Mouse (Mus musculus) myocyte (in vitro differentiated cells): ENCODE results near the gene Mast4. TPM values are rescaled to one million over a fixed set of nuclear protein-coding genes. Genes with fewer than 3 reads are reported as not detected.

Experiments
- H3K27me3 ChIP-seq: one replicate; pipeline ENCODE4 v1.6.1; 2011; ENCODE audit not compliant: control insufficient read depth, insufficient read depth, insufficient read length
- H3K36me3 ChIP-seq: one replicate; pipeline ENCODE4 v1.6.1; 2011; ENCODE audit not compliant: control insufficient read depth, insufficient read depth
- H3K4me2 ChIP-seq: one replicate; pipeline ENCODE4 v1.6.1; 2011; ENCODE audit warnings: low read depth, control low read depth
- H3K4me3 ChIP-seq: one replicate; pipeline ENCODE4 v1.5.1; 2011; ENCODE audit warnings: mild to moderate bottlenecking, control low read depth, moderate library complexity
- H3K79me2 ChIP-seq: one replicate; pipeline ENCODE4 v1.6.1; 2011; ENCODE audit not compliant: control insufficient read depth, insufficient read depth
- H3ac ChIP-seq: one replicate; pipeline ENCODE4 v1.6.1; 2011; ENCODE audit not compliant: control insufficient read depth, insufficient read length
- CEBPB ChIP-seq: IDR thresholded peaks from 2 replicates; pipeline ENCODE4 v1.6.1; 2011; ENCODE audit warnings: mild to moderate bottlenecking, moderate library complexity; ENCODE audit not compliant: poor library complexity, insufficient read depth, severe bottlenecking
- E2F4 ChIP-seq: IDR thresholded peaks from one replicate; pipeline ENCODE4 v1.6.1; 2011; ENCODE audit warnings: mild to moderate bottlenecking, control low read depth, moderate library complexity; ENCODE audit not compliant: insufficient read depth
- MAX ChIP-seq: IDR thresholded peaks from one replicate; pipeline ENCODE4 v1.6.1; 2011; ENCODE audit warnings: low read depth, mild to moderate bottlenecking, control low read depth
- MYOD1 ChIP-seq, 3 experiments: IDR thresholded peaks; one replicate each; pipeline ENCODE4 v1.6.1; 2011; ENCODE audit warnings: control low read depth in 2 of 3, low read depth in 2 of 3, mild to moderate bottlenecking in 2 of 3, moderate library complexity in 1 of 3; ENCODE audit not compliant: insufficient read length in 2 of 3, control insufficient read depth in 1 of 3
- MYOG ChIP-seq, 3 experiments: IDR thresholded peaks; one replicate each; pipeline ENCODE4 v1.6.1; 2011; ENCODE audit warnings: control low read depth in 2 of 3, low read depth in 2 of 3, mild to moderate bottlenecking in 2 of 3; ENCODE audit not compliant: insufficient read length in 2 of 3, control insufficient read depth in 1 of 3, insufficient read depth in 1 of 3
- POLR2A ChIP-seq: IDR thresholded peaks from one replicate; pipeline ENCODE4 v1.6.1; 2011; ENCODE audit warnings: low read depth, mild to moderate bottlenecking, control low read depth, moderate library complexity; ENCODE audit not compliant: insufficient read length
- POLR2AphosphoS2 ChIP-seq: IDR thresholded peaks from one replicate; pipeline ENCODE4 v1.6.1; 2011; ENCODE audit warnings: low read depth, control low read depth; ENCODE audit not compliant: insufficient read length
- REST ChIP-seq: IDR thresholded peaks from one replicate; pipeline ENCODE4 v1.6.1; 2011; ENCODE audit warnings: mild to moderate bottlenecking, control low read depth, moderate library complexity; ENCODE audit not compliant: insufficient read depth, insufficient read length
- SRF ChIP-seq: IDR thresholded peaks from one replicate; pipeline ENCODE4 v1.6.1; 2011; ENCODE audit warnings: low read depth; ENCODE audit not compliant: control insufficient read depth, insufficient read length
- TCF12 ChIP-seq: IDR thresholded peaks from one replicate; pipeline ENCODE4 v1.6.1; 2011; ENCODE audit warnings: mild to moderate bottlenecking, control low read depth; ENCODE audit not compliant: poor library complexity, insufficient read depth, severe bottlenecking
- TCF3 ChIP-seq: IDR thresholded peaks from one replicate; pipeline ENCODE4 v1.6.1; 2011; ENCODE audit warnings: low read depth, control low read depth; ENCODE audit not compliant: insufficient read length
- USF1 ChIP-seq: IDR thresholded peaks from one replicate; pipeline ENCODE4 v1.6.1; 2011; ENCODE audit warnings: low read depth, mild to moderate bottlenecking, control low read depth, moderate library complexity
- polyA plus RNA-seq: library from polyadenylated mRNA; unstranded; fragments of >200 nt; fragmentation: generic; extraction: Trizol; gene quantifications from one replicate; pipeline ENCODE4 v1.2.1, GENCODE M21; 2012; ENCODE audit warnings: missing spikeins

Gene Mast4
- polyA plus RNA-seq, 1 experiment = 15.0 TPM

DNA sequence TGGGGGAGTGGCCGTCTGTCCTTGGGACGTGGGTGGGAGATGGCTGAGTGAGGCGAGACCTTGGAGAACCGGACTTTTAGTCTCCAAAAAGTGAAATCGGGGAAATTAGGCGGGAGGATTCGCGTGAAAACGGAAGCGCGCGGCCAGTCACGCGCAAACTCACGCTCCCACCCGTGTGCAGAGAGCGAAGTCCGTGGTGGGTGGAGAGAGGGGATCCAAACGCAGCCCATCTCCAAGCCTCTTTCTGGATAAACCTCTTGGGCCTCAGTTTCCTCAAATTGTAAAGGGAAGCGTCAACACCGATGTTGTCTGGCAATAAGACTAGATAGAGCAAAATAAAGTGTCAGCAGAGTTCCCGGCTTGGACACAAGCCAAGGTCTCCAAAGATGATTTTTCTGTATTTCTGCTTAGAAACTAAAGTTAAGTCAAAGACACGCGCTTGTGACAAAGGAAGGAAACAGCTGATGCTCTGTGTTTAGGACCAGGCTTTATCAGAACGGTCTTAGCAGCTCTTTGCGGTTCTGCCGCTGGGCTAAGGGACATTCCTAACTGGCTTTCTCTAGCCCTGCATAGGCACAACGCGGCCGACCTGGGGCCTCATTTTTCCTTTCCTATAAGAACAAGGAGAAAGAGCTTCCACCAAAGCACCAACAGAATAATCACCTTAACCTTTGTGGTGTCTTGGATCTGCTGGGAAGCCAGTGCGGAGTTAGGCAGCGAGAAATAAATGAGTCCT, 594 bp upstream of the Mast4 start:
- Histone ChIP-seq H3ac (peak overlapping the region; percentile 63), H3K36me3 (peaks cover 4% of the 10 kb centered on the region), H3K27me3 (no peaks in the 10 kb centered on the region), H3K4me3 (peak overlapping the region; percentile 83), H3K4me2 (peak overlapping the region; percentile 90), H3K79me2 (peaks cover 39% of the 10 kb centered on the region)
- no peak for TF ChIP-seq TCF12
- no peak for TF ChIP-seq USF1
- TF ChIP-seq POLR2AphosphoS2 = no peak
- TF ChIP-seq REST = no peak
- TF ChIP-seq MYOD1 (IDR thresholded peaks at IDR 0.05; ENCODE audit: control insufficient read depth in 1 of 3, insufficient read length in 2 of 3, low read depth in 2 of 3) = no peak
- TF ChIP-seq POLR2A = no peak
- no peak for TF ChIP-seq E2F4
- no peak for TF ChIP-seq TCF3
- no peak for TF ChIP-seq MYOG (IDR thresholded peaks at IDR 0.05; ENCODE audit: control insufficient read depth in 1 of 3, insufficient read depth in 1 of 3, insufficient read length in 2 of 3, low read depth in 2 of 3)
- no peak for TF ChIP-seq CEBPB
- no peak for TF ChIP-seq SRF
- no peak for TF ChIP-seq MAX

DNA sequence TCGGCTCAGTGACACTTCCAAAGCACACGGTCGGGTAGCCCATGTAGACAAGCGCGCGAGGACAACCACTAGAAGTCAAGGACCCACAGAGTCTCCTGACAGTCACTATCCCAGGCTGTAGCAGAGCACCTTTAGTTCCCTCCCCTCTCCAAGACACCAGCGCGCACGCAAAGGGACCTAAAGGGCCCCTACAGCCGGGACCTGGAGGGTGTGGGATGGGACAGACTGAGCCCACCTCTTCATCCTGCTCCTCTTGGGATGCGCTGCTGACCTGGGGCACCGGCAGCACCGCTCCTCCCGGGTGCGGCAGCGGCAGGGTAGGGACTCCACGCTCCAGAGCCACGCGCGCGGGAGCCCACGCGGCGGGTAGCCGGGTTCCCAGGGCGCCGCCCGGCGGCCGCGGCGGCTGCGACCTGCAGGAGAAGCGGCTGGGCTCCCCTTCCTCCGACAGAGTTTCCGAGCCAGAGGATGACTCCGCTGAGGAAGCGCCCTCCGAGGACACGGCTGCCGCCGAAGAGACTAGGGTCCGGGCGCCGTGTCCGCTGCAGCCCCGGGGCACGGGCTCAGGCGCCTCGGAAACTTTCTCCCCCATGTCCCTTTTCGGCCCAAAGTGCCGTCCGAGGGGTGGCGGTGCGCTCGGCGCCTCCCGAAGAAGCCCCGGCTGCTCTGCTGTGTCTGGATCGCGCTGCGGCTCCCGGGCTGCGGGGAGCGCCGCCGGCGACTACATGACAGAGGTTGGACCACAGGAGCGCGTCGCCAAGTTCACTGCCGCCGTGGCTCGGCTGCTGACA, 501 bp downstream of the Mast4 start:
- Histone ChIP-seq H3K36me3 (peaks cover 4% of the 10 kb centered on the region), H3K4me3 (peak overlapping the region; percentile 83), H3ac (peak overlapping the region; percentile 63), H3K27me3 (no peaks in the 10 kb centered on the region), H3K79me2 (peaks cover 50% of the 10 kb centered on the region), H3K4me2 (peak overlapping the region; percentile 90)
- TF ChIP-seq MYOD1 (IDR thresholded peaks at IDR 0.05; ENCODE audit: control insufficient read depth in 1 of 3, insufficient read length in 2 of 3, low read depth in 2 of 3) (no peak), TCF3 (no peak), SRF (no peak), E2F4 (no peak), REST (no peak), POLR2A (peak; percentile 26), USF1 (no peak)

DNA sequence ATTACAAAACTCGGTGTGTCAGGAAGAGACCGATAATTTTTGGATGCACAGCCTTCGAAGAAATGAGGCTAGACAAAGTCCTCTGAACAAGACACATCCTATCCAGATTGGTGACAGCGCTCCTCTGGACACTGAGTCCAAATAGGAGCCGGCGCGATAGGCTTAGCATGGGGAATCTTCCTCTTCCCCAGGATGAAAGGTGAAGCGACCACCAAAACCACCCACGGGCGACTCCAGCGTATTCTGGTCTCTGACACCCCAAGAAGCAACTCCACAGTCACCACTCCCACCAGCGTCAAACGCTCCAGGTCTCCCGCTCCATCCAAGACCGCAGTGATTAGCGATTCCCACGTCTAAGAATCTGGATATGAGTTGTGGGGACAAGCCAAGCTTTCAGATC, 1.1 kb downstream of the Mast4 start:
- peaks cover 57% of the 10 kb centered on the region for H3K79me2 ChIP-seq
- H3ac ChIP-seq = peak overlapping the region; percentile 63
- H3K4me2 ChIP-seq = peak overlapping the region; percentile 90
- H3K36me3 ChIP-seq = peaks cover 4% of the 10 kb centered on the region
- peak overlapping the region; percentile 83 for H3K4me3 ChIP-seq
- no peaks in the 10 kb centered on the region for H3K27me3 ChIP-seq
- TF ChIP-seq POLR2A = no peak

DNA sequence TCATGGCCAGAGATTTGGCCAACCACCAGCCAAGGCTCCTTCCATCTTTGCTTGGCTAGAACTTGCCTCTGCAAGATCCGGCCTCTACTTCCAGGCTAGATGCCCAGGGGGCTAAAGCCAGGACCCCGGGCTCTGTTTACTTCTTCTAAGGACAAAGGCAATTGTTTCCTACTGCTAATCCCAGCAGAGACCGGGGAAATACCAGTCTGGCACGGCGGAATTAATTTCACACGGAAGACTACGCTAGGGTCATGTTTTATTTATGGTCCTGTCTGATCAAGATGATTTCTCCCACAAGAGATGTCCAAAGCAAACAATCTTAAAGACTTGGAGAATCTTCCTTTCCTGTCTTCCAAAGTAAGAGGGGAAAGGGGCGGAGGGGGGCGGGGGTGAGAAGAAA, 1.6 kb downstream of the Mast4 start:
- Histone ChIP-seq H3ac (peak overlapping the region; percentile 63), H3K27me3 (no peaks in the 10 kb centered on the region), H3K79me2 (peaks cover 61% of the 10 kb centered on the region), H3K4me2 (peak overlapping the region; percentile 90), H3K36me3 (peaks cover 4% of the 10 kb centered on the region), H3K4me3 (peak overlapping the region; percentile 83)
- no peak for TF ChIP-seq USF1
- no peak for TF ChIP-seq POLR2A
- no peak for TF ChIP-seq SRF
- TF ChIP-seq MAX = no peak
- no peak for TF ChIP-seq TCF12
- TF ChIP-seq REST = no peak
- no peak for TF ChIP-seq MYOD1 (IDR thresholded peaks at IDR 0.05; ENCODE audit: control insufficient read depth in 1 of 3, insufficient read length in 2 of 3, low read depth in 2 of 3)
- no peak for TF ChIP-seq TCF3
- no peak for TF ChIP-seq POLR2AphosphoS2
- TF ChIP-seq MYOG (IDR thresholded peaks at IDR 0.05; ENCODE audit: control insufficient read depth in 1 of 3, insufficient read depth in 1 of 3, insufficient read length in 2 of 3, low read depth in 2 of 3) = no peak
- no peak for TF ChIP-seq CEBPB
- TF ChIP-seq E2F4 = no peak

DNA sequence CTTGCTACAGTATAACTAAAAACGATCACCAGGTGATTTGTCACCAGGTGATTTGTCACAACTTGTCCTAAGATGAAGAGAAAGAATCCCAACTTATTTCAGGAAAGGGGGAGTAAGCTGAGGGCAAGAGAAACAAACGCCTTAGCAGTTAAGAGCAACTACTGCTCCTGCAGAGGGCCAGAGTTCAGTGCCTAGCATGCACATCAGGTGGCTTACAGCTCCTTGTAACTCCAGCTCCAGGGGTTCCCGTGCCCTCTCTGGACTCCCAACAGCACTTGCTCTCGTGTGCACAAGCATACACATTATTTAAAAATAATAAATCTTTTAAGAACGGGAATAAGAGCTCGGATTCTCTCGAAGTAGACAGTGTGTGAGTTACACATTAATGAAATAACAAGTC, 3.2 kb downstream of the Mast4 start:
- no peak overlapping the region for H3K4me3 ChIP-seq
- no peaks in the 10 kb centered on the region for H3K27me3 ChIP-seq
- no peak overlapping the region for H3K4me2 ChIP-seq
- H3ac ChIP-seq = no peak overlapping the region
- no peak for TF ChIP-seq E2F4
- H3K36me3 ChIP-seq = peaks cover 4% of the 10 kb centered on the region
- peaks cover 77% of the 10 kb centered on the region for H3K79me2 ChIP-seq
